Mouse (Mus musculus): Measurements from ENCODE around the gene Rbp7. TPM values are rescaled to one million over a fixed set of nuclear protein-coding genes. Genes with fewer than 3 reads are reported as not detected.

Rbp7 gene
- total and polyA plus RNA-seq, 2 experiments from 2014 or later, result not detected

GRCm38 (mm10) chr4:149415651-149416169 lies 39.1 kb downstream of the Rbp7 start:
- Histone ChIP-seq H3K27ac (0 out of 2 replicates have a peak overlapping the region, but pooled peaks have one; percentile 41), H3K4me3 (ENCODE audit: low read length) (no peak overlapping the region), H3K4me1 (ENCODE audit: insufficient read depth, low read length) (peaks cover 16% of the 10 kb centered on the region; the same call in 1 of the 2 replicates), H3K9me3 (ENCODE audit: low read length) (no peaks in the 10 kb centered on the region), H3K4me2 (ENCODE audit: low read depth, low read length) (0 out of 2 replicates have a peak overlapping the region, but pooled peaks have one; percentile 18), H3K27me3 (ENCODE audit: insufficient read depth, low read length) (no peaks in the 10 kb centered on the region), H3K36me3 (ENCODE audit: insufficient read depth, low read length) (no peaks in the 10 kb centered on the region), H3K9ac (replicated peaks; ENCODE audit: low read length) (no peak overlapping the region; the same call in 1 of the 2 replicates)
- ATAC-seq (no peak), DNase-seq (ENCODE audit: low spot score) (peak; percentile 44)
- WGBS, result 21% methylated on average over 13 of the region's 13 CpGs
- no peak for TF ChIP-seq CTCF (IDR thresholded peaks at IDR 0.05; ENCODE audit: low read depth)

GRCm38 (mm10) chr4:149414259-149414658 lies 40.5 kb downstream of the Rbp7 start:
- no peak overlapping the region for H3K9ac ChIP-seq (replicated peaks; ENCODE audit: low read length)
- no peaks in the 10 kb centered on the region for H3K27me3 ChIP-seq (ENCODE audit: insufficient read depth, low read length)
- H3K27ac ChIP-seq, result no peak overlapping the region
- ATAC-seq (no peak), DNase-seq (ENCODE audit: low spot score) (no peak)
- WGBS, result 91% methylated on average over 3 of the region's 3 CpGs
- H3K9me3 ChIP-seq (ENCODE audit: low read length), result no peaks in the 10 kb centered on the region
- no peak overlapping the region for H3K4me3 ChIP-seq (ENCODE audit: low read length)
- H3K4me1 ChIP-seq (ENCODE audit: insufficient read depth, low read length), result peaks cover 16% of the 10 kb centered on the region; the same call in 1 of the 2 replicates
- no peak overlapping the region for H3K4me2 ChIP-seq (ENCODE audit: low read depth, low read length)
- no peaks in the 10 kb centered on the region for H3K36me3 ChIP-seq (ENCODE audit: insufficient read depth, low read length)
- peak; percentile 45 for TF ChIP-seq CTCF (IDR thresholded peaks at IDR 0.05; ENCODE audit: low read depth)

- Histone ChIP-seq H3K27me3 (ENCODE audit: insufficient read depth, low read length) (no peaks in the 10 kb centered on the region), H3K4me1 (ENCODE audit: insufficient read depth, low read length) (0 out of 2 replicates have a peak, but pooled peaks cover under 1% of the 10 kb centered on the region)
- WGBS, result 87% methylated on average over 4 of the region's 4 CpGs
These were observed 45.0 kb downstream of the Rbp7 start for GRCm38 (mm10) chr4:149409759-149410158.

GRCm38 (mm10) chr4:149408331-149408730 lies 46.4 kb downstream of the Rbp7 start:
- Histone ChIP-seq H3K4me1 (ENCODE audit: insufficient read depth, low read length) (0 out of 2 replicates have a peak, but pooled peaks cover 3% of the 10 kb centered on the region), H3K4me3 (ENCODE audit: low read length) (no peak overlapping the region), H3K9me3 (ENCODE audit: low read length) (no peaks in the 10 kb centered on the region), H3K9ac (replicated peaks; ENCODE audit: low read length) (no peak overlapping the region), H3K27me3 (ENCODE audit: insufficient read depth, low read length) (no peaks in the 10 kb centered on the region), H3K4me2 (ENCODE audit: low read depth, low read length) (no peak overlapping the region), H3K36me3 (ENCODE audit: insufficient read depth, low read length) (no peaks in the 10 kb centered on the region), H3K27ac (no peak overlapping the region)
- ATAC-seq (no peak), DNase-seq (ENCODE audit: low spot score) (no peak)
- 92% methylated on average over 6 of the region's 6 CpGs for WGBS
- TF ChIP-seq CTCF (IDR thresholded peaks at IDR 0.05; ENCODE audit: low read depth), result no peak

More at GRCm38 (mm10) chr4:149409759-149410158, 45.0 kb downstream of the Rbp7 start:
- no peak overlapping the region for H3K9ac ChIP-seq (replicated peaks; ENCODE audit: low read length)
- H3K4me3 ChIP-seq (ENCODE audit: low read length), result no peak overlapping the region
- H3K4me2 ChIP-seq (ENCODE audit: low read depth, low read length), result no peak overlapping the region
- H3K36me3 ChIP-seq (ENCODE audit: insufficient read depth, low read length), result no peaks in the 10 kb centered on the region
- DNase-seq (ENCODE audit: low spot score), result no peak
- H3K27ac ChIP-seq, result no peak overlapping the region
- no peaks in the 10 kb centered on the region for H3K9me3 ChIP-seq (ENCODE audit: low read length)
- ATAC-seq, result no peak
- no peak for TF ChIP-seq CTCF (IDR thresholded peaks at IDR 0.05; ENCODE audit: low read depth)

GRCm38 (mm10) chr4:149407461-149407860 lies 47.3 kb downstream of the Rbp7 start:
- 92% methylated on average over 5 of the region's 5 CpGs for WGBS
- ATAC-seq, result no peak
- Histone ChIP-seq H3K9me3 (ENCODE audit: low read length) (no peaks in the 10 kb centered on the region), H3K4me3 (ENCODE audit: low read length) (no peak overlapping the region), H3K27me3 (ENCODE audit: insufficient read depth, low read length) (no peaks in the 10 kb centered on the region), H3K27ac (no peak overlapping the region), H3K36me3 (ENCODE audit: insufficient read depth, low read length) (no peaks in the 10 kb centered on the region), H3K4me2 (ENCODE audit: low read depth, low read length) (no peak overlapping the region), H3K4me1 (ENCODE audit: insufficient read depth, low read length) (0 out of 2 replicates have a peak, but pooled peaks cover 3% of the 10 kb centered on the region), H3K9ac (replicated peaks; ENCODE audit: low read length) (no peak overlapping the region)
- no peak for DNase-seq (ENCODE audit: low spot score)
- no peak for TF ChIP-seq CTCF (IDR thresholded peaks at IDR 0.05; ENCODE audit: low read depth)

GRCm38 (mm10) chr4:149405713-149406443 lies 48.9 kb downstream of the Rbp7 start:
- TF ChIP-seq CTCF (IDR thresholded peaks at IDR 0.05; ENCODE audit: low read depth), result no peak
- whole genome bisulfite sequencing, result 76% methylated on average over 16 of the region's 16 CpGs
- Histone ChIP-seq H3K9ac (replicated peaks; ENCODE audit: low read length) (no peak overlapping the region), H3K36me3 (ENCODE audit: insufficient read depth, low read length) (no peaks in the 10 kb centered on the region), H3K27ac (no peak overlapping the region), H3K4me1 (ENCODE audit: insufficient read depth, low read length) (0 out of 2 replicates have a peak, but pooled peaks cover 3% of the 10 kb centered on the region), H3K9me3 (ENCODE audit: low read length) (no peaks in the 10 kb centered on the region), H3K4me2 (ENCODE audit: low read depth, low read length) (no peak overlapping the region), H3K4me3 (ENCODE audit: low read length) (no peak overlapping the region), H3K27me3 (ENCODE audit: insufficient read depth, low read length) (no peaks in the 10 kb centered on the region)
- DNase-seq (ENCODE audit: low spot score), result no peak
- no peak for ATAC-seq
